In genomic region chr17:83246090-83246489, GRCm38 (mm10) we compare ENCODE assay signal across 14 mouse cellular contexts. TPM values are rescaled to one million over a fixed set of nuclear protein-coding genes. Genes with fewer than 3 reads are reported as not detected.
A peak's percentile ranks its signal among the peaks of the same experiment; 100 is the strongest.
DNase-seq lines count a peak whose midpoint lies in the region; ATAC-seq lines count a peak whose summit lies in the region.
"Had no signal": no experiment of that assay in that cellular context is flagged by ENCODE, and none has a peak within 500 bp of the region (broad histone marks: within the 10 kb centered on the region; RNA-seq: fewer than 3 reads in every experiment).

No protein-coding gene starts in this region.

- H3K9me3 ChIP-seq in neural tube, embryonic 12.5 days, result no peaks in the 10 kb centered on the region
- no peaks in the 10 kb centered on the region for H3K9me3 ChIP-seq in hindbrain, embryonic 14.5 days (ENCODE audit: control insufficient read depth, low read length)
- H3K9me3 ChIP-seq in neural tube, embryonic 14.5 days (ENCODE audit: control insufficient read depth, low read length), result no peaks in the 10 kb centered on the region
- H3K9me3 ChIP-seq: limb, embryonic 15.5 days had no signal

- 0 out of 2 replicates have a peak, but pooled peaks have one; percentile 54 for ATAC-seq in neural tube, embryonic 12.5 days (ENCODE audit: low FRiP score, low read depth)
- peak; percentile 41; the same call in 1 of the 2 replicates for ATAC-seq in hindbrain, embryonic 14.5 days (ENCODE audit: low FRiP score)
- peak; percentile 70; the same call in 1 of the 2 replicates for ATAC-seq in neural tube, embryonic 14.5 days (ENCODE audit: low read depth)

- intact Hi-C loops in heart, postnatal 10 days (cut with DNase I), result loop anchor here (2.0 kb wide), 1 partner anchor 201 kb away; no protein-coding TSS in a partner anchor

- no peak overlapping the region for H3K9ac ChIP-seq in neural tube, embryonic 12.5 days
- H3K9ac ChIP-seq in hindbrain, embryonic 14.5 days, result no peak overlapping the region
- H3K9ac ChIP-seq in neural tube, embryonic 14.5 days (replicated peaks; ENCODE audit: low read depth, low read length), result no peak overlapping the region
- H3K9ac ChIP-seq: limb, embryonic 15.5 days had no signal

- H3K4me1 ChIP-seq in neural tube, embryonic 12.5 days, result peaks cover 7% of the 10 kb centered on the region; the same call in 1 of the 2 replicates
- no peaks in the 10 kb centered on the region; the same call in 1 of the 2 replicates for H3K4me1 ChIP-seq in hindbrain, embryonic 14.5 days (replicated peaks; ENCODE audit: control insufficient read depth, insufficient read depth, low read length)
- H3K4me1 ChIP-seq in neural tube, embryonic 14.5 days (ENCODE audit: control insufficient read depth, insufficient read depth, low read length), result no peaks in the 10 kb centered on the region
- H3K4me1 ChIP-seq: limb, embryonic 15.5 days had no signal

- no peaks in the 10 kb centered on the region for H3K36me3 ChIP-seq in neural tube, embryonic 12.5 days
- no peaks in the 10 kb centered on the region for H3K36me3 ChIP-seq in hindbrain, embryonic 14.5 days (replicated peaks; ENCODE audit: control insufficient read depth, insufficient read depth)
- H3K36me3 ChIP-seq in neural tube, embryonic 14.5 days (ENCODE audit: control insufficient read depth, insufficient read depth, low read length), result no peaks in the 10 kb centered on the region
- H3K36me3 ChIP-seq: limb, embryonic 15.5 days had no signal

- DNase-seq in heart, adult 11 months, result peak; percentile 79
- DNase-seq in heart, postnatal 10 days, result no peak
- no peak for DNase-seq in neural tube, embryonic 10.5 days (ENCODE audit: extremely low spot score, low spot score)
- DNase-seq in hindbrain, embryonic 14.5 days (ENCODE audit: low spot score), result peak; percentile 30
- DNase-seq in kidney, postnatal 10 days, result no peak
- no peak for DNase-seq in kidney, postnatal 14 days
- DNase-seq: adrenal gland, postnatal 10 days; heart, adult 2 months; kidney, adult 2 months; lung, postnatal 10 days; thymus, adult 18-20 months had no signal

- H3K4me3 ChIP-seq in neural tube, embryonic 12.5 days, result no peak overlapping the region
- H3K4me3 ChIP-seq in hindbrain, embryonic 14.5 days (replicated peaks; ENCODE audit: low read length), result no peak overlapping the region
- no peak overlapping the region for H3K4me3 ChIP-seq in neural tube, embryonic 14.5 days (ENCODE audit: low read depth, low read length)
- H3K4me3 ChIP-seq: heart, adult 2 months; limb, embryonic 15.5 days had no signal

- no peak overlapping the region for H3K27ac ChIP-seq in neural tube, embryonic 12.5 days
- no peak overlapping the region for H3K27ac ChIP-seq in hindbrain, embryonic 14.5 days
- no peak overlapping the region for H3K27ac ChIP-seq in neural tube, embryonic 14.5 days (ENCODE audit: low read depth, low read length)
- H3K27ac ChIP-seq: heart, adult 2 months; limb, embryonic 15.5 days had no signal

- no peaks in the 10 kb centered on the region for H3K27me3 ChIP-seq in neural tube, embryonic 12.5 days (replicated peaks)
- no peaks in the 10 kb centered on the region for H3K27me3 ChIP-seq in hindbrain, embryonic 14.5 days (ENCODE audit: control insufficient read depth, insufficient read depth, low read length)
- no peaks in the 10 kb centered on the region for H3K27me3 ChIP-seq in neural tube, embryonic 14.5 days (ENCODE audit: control insufficient read depth, insufficient read depth, low read length)

- H3K4me2 ChIP-seq in neural tube, embryonic 12.5 days (replicated peaks), result no peak overlapping the region
- no peak overlapping the region for H3K4me2 ChIP-seq in hindbrain, embryonic 14.5 days (replicated peaks)
- no peak overlapping the region for H3K4me2 ChIP-seq in neural tube, embryonic 14.5 days (ENCODE audit: low read depth, low read length)
- H3K4me2 ChIP-seq: limb, embryonic 15.5 days had no signal

- WGBS in neural tube, embryonic 12.5 days, result 47% methylated on average over 7 of the region's 7 CpGs
- WGBS in hindbrain, embryonic 14.5 days, result 25% methylated on average over 7 of the region's 7 CpGs
- WGBS in neural tube, embryonic 14.5 days, result 26% methylated on average over 7 of the region's 7 CpGs

RNA-seq across cellular contexts. Expression of gene Pkdcc, which starts 31.0 kb away (rescaled TPM):
- 10 to 100 TPM; 46.5 to 50.4 TPM for total RNA-seq in heart, postnatal 10 days (2021)
- 10.8 and 11.3 TPM in 2 replicates for polyA plus RNA-seq in neural tube, embryonic 12.5 days (2016; fragmentation: Nextera tagmentation; extraction: Ambion mirVana)
- polyA plus RNA-seq in hindbrain, embryonic 14.5 days (2014; fragmentation: Nextera tagmentation; extraction: Ambion mirVana), result 5.5 and 7.5 TPM in 2 replicates
- polyA plus RNA-seq in neural tube, embryonic 14.5 days (2014; fragmentation: Nextera tagmentation; extraction: Ambion mirVana), result 3.9 and 4.8 TPM in 2 replicates

Comparison
In these comparisons a context has a peak if more than half of its experiments do, and no peak if none do; other contexts are left out.
1. DNase-seq: peak in heart, adult 11 months (single experiment) and hindbrain, embryonic 14.5 days (single experiment); none in heart, postnatal 10 days (0 of 2), neural tube, embryonic 10.5 days (single experiment), kidney, postnatal 10 days (single experiment) and kidney, postnatal 14 days (single experiment).
2. Peak in every context shown above with its lines, with median percentiles within 50 percentile points of each other: ATAC-seq.